Mouse (Mus musculus) liver, embryonic 16.5 days (tissue): ENCODE data around the gene Pam16. TPM values are rescaled to one million over a fixed set of nuclear protein-coding genes. Genes with fewer than 3 reads are reported as not detected.
A peak's percentile ranks its signal among the peaks of the same experiment; 100 is the strongest.

Experiments
- ATAC-seq: fragments of 200-750 bp; cut with Nextera tagmentation; 2 replicates; pipeline ENCODE4 v1.8.0; 2017; ENCODE audit warnings: low read depth, mild to moderate bottlenecking, moderate number of reproducible peaks, moderate library complexity
- H3K27ac ChIP-seq: fragments of 300-500 bp; sonication (generic); 2 replicates; pipeline ENCODE4 v1.5.1; 2014; ENCODE audit warnings: mild to moderate bottlenecking, low read length
- H3K27me3 ChIP-seq: fragments of 300-500 bp; sonication (generic); 2 replicates; pipeline ENCODE4 v1.6.1; 2014; ENCODE audit warnings: low read depth, low read length, mixed read lengths; ENCODE audit not compliant: control insufficient read depth, insufficient read depth
- H3K36me3 ChIP-seq: fragments of 300-500 bp; sonication (generic); 2 replicates; pipeline ENCODE4 v1.6.1; 2014; ENCODE audit warnings: mild to moderate bottlenecking; ENCODE audit not compliant: control insufficient read depth, insufficient read depth
- H3K4me1 ChIP-seq: fragments of 300-500 bp; sonication (generic); 2 replicates; pipeline ENCODE4 v1.6.1; 2014; ENCODE audit warnings: low read depth, low read length, mixed read lengths; ENCODE audit not compliant: control insufficient read depth
- H3K4me2 ChIP-seq: fragments of 300-500 bp; sonication (generic); 2 replicates; pipeline ENCODE4 v1.6.1; 2014; ENCODE audit warnings: low read depth, low read length, mixed read lengths
- H3K4me3 ChIP-seq: fragments of 300-500 bp; sonication (generic); 2 replicates; pipeline ENCODE4 v1.5.1; 2014; ENCODE audit warnings: low read depth, mild to moderate bottlenecking, low read length
- H3K9ac ChIP-seq: fragments of 300-500 bp; sonication (generic); 2 replicates; pipeline ENCODE4 v1.6.1; 2014; ENCODE audit warnings: low read depth, low read length
- H3K9me3 ChIP-seq: fragments of 300-500 bp; sonication (generic); replicated peaks from 2 replicates; pipeline ENCODE4 v1.6.1; 2016; ENCODE audit warnings: low read length; ENCODE audit not compliant: control insufficient read depth
- WGBS: fragments of 180-500 bp; shearing (Covaris S2); extraction: QIAGEN DNeasy Blood & Tissue Kit; methylation state at CpG from one replicate; pipeline ENCODE4 v1.1.7; 2014; ENCODE audit not compliant: insufficient replicate concordance; 5-methylcytosine and 5-hydroxymethylcytosine counted together
- polyA plus RNA-seq: library from polyadenylated mRNA; unstranded; fragments of >200 nt; fragmentation: Nextera tagmentation; extraction: Ambion mirVana; gene quantifications from 2 replicates; pipeline ENCODE4 v1.2.1, GENCODE M21; 2015

The Pam16 gene
- polyA plus RNA-seq, 1 experiment from 2014 or later, result 50.8 TPM

GRCm38 (mm10) chr16:4611193-4611592 is 13.6 kb downstream of the Pam16 start:
- 71% methylated on average over 5 of the region's 5 CpGs for WGBS
- H3K27me3 ChIP-seq, result no peaks in the 10 kb centered on the region
- H3K9ac ChIP-seq, result no peak overlapping the region
- no peaks in the 10 kb centered on the region; the same call in 1 of the 2 replicates for H3K36me3 ChIP-seq
- H3K9me3 ChIP-seq, result no peaks in the 10 kb centered on the region
- H3K4me1 ChIP-seq, result peaks cover 11% of the 10 kb centered on the region
- H3K4me3 ChIP-seq, result no peak overlapping the region
- H3K27ac ChIP-seq, result no peak overlapping the region
- ATAC-seq, result no peak
- H3K4me2 ChIP-seq, result no peak overlapping the region

GRCm38 (mm10) chr16:4608532-4609059 is 16.2 kb downstream of the Pam16 start:
- Histone ChIP-seq H3K4me3 (no peak overlapping the region), H3K36me3 (no peaks in the 10 kb centered on the region), H3K4me1 (peaks cover 20% of the 10 kb centered on the region), H3K4me2 (no peak overlapping the region), H3K9me3 (no peaks in the 10 kb centered on the region), H3K9ac (no peak overlapping the region), H3K27me3 (no peaks in the 10 kb centered on the region), H3K27ac (no peak overlapping the region)
- WGBS, result 77% methylated on average over 19 of the region's 19 CpGs
- ATAC-seq, result no peak

- H3K36me3 ChIP-seq, result no peaks in the 10 kb centered on the region
- H3K4me1 ChIP-seq, result peaks cover 20% of the 10 kb centered on the region
- 45% methylated on average over 9 of the region's 9 CpGs for WGBS
- no peaks in the 10 kb centered on the region for H3K9me3 ChIP-seq
- no peak overlapping the region for H3K4me3 ChIP-seq
- H3K4me2 ChIP-seq, result no peak overlapping the region
- H3K9ac ChIP-seq, result no peak overlapping the region
- peak; percentile 49 for ATAC-seq
- no peaks in the 10 kb centered on the region for H3K27me3 ChIP-seq
- no peak overlapping the region for H3K27ac ChIP-seq
Measured at GRCm38 (mm10) chr16:4607818-4608531, 16.8 kb downstream of the Pam16 start.

GRCm38 (mm10) chr16:4606431-4607084 is 18.2 kb downstream of the Pam16 start:
- 23% methylated on average over 5 of the region's 5 CpGs for WGBS
- peaks cover 28% of the 10 kb centered on the region for H3K4me1 ChIP-seq
- no peak overlapping the region for H3K9ac ChIP-seq
- no peak overlapping the region for H3K4me2 ChIP-seq
- H3K4me3 ChIP-seq, result no peak overlapping the region
- no peak for ATAC-seq
- H3K27ac ChIP-seq, result no peak overlapping the region
- no peaks in the 10 kb centered on the region for H3K9me3 ChIP-seq
- H3K27me3 ChIP-seq, result no peaks in the 10 kb centered on the region
- H3K36me3 ChIP-seq, result no peaks in the 10 kb centered on the region

GRCm38 (mm10) chr16:4605514-4606131 is 19.2 kb downstream of the Pam16 start:
- Histone ChIP-seq H3K9ac (no peak overlapping the region), H3K27ac (no peak overlapping the region), H3K27me3 (no peaks in the 10 kb centered on the region), H3K36me3 (no peaks in the 10 kb centered on the region), H3K4me1 (peaks cover 30% of the 10 kb centered on the region), H3K9me3 (no peaks in the 10 kb centered on the region), H3K4me2 (no peak overlapping the region), H3K4me3 (no peak overlapping the region)
- 0 out of 2 replicates have a peak, but pooled peaks have one; percentile 10 for ATAC-seq
- 56% methylated on average over 13 of the region's 13 CpGs for WGBS

- WGBS, result 62% methylated on average over 11 of the region's 11 CpGs
- H3K9me3 ChIP-seq, result no peaks in the 10 kb centered on the region
- H3K27me3 ChIP-seq, result no peaks in the 10 kb centered on the region
- no peak for ATAC-seq
- peaks cover 30% of the 10 kb centered on the region for H3K4me1 ChIP-seq
- no peak overlapping the region for H3K4me2 ChIP-seq
- no peak overlapping the region for H3K9ac ChIP-seq
- H3K27ac ChIP-seq, result no peak overlapping the region
- H3K36me3 ChIP-seq, result no peaks in the 10 kb centered on the region
- H3K4me3 ChIP-seq, result no peak overlapping the region
Measured at GRCm38 (mm10) chr16:4604293-4604837, 20.4 kb downstream of the Pam16 start.

GRCm38 (mm10) chr16:4603453-4603837 is 21.3 kb downstream of the Pam16 start:
- Histone ChIP-seq H3K4me2 (no peak overlapping the region), H3K4me3 (no peak overlapping the region), H3K4me1 (peaks cover 30% of the 10 kb centered on the region), H3K27me3 (no peaks in the 10 kb centered on the region), H3K27ac (peak overlapping the region; percentile 29; the same call in 1 of the 2 replicates), H3K9ac (no peak overlapping the region), H3K9me3 (no peaks in the 10 kb centered on the region), H3K36me3 (no peaks in the 10 kb centered on the region)
- ATAC-seq, result no peak
- 67% methylated on average over 1 of the region's 1 CpGs for WGBS

- H3K4me2 ChIP-seq, result no peak overlapping the region
- 55% methylated on average over 7 of the region's 7 CpGs for WGBS
- no peak overlapping the region for H3K27ac ChIP-seq
- H3K27me3 ChIP-seq, result no peaks in the 10 kb centered on the region
- ATAC-seq, result peak; percentile 27; the same call in 1 of the 2 replicates
- no peak overlapping the region for H3K9ac ChIP-seq
- no peaks in the 10 kb centered on the region for H3K36me3 ChIP-seq
- no peaks in the 10 kb centered on the region for H3K9me3 ChIP-seq
- no peak overlapping the region for H3K4me3 ChIP-seq
- H3K4me1 ChIP-seq, result peaks cover 30% of the 10 kb centered on the region
Measured at GRCm38 (mm10) chr16:4602766-4603452, 21.9 kb downstream of the Pam16 start.
